Mouse (Mus musculus) cerebellum, adult 9-11 months (tissue): ENCODE data around the gene Slc23a2.

Experiments used
- DNase-seq: peaks from one replicate; pipeline ENCODE4 v3.0.0; 2022

Gene Slc23a2

GRCm38 (mm10) chr2:132144971-132145691 lies at the start of gene Slc23a2:
Gene Slc23a2 (minus strand): TSS chr2:132145108.
- DNase-seq: peak; percentile 63

GRCm38 (mm10) chr2:132190602-132191161 lies 45.8 kb upstream of the Slc23a2 start:
- DNase-seq: no peak

- DNase-seq: no peak
Observed at GRCm38 (mm10) chr2:132183874-132184273, 39.0 kb upstream of the Slc23a2 start.

- no peak for DNase-seq
Observed at GRCm38 (mm10) chr2:132180463-132181205, 35.7 kb upstream of the Slc23a2 start.

- no peak for DNase-seq
Observed at GRCm38 (mm10) chr2:132179371-132179770, 34.5 kb upstream of the Slc23a2 start.

- no peak for DNase-seq
Observed at GRCm38 (mm10) chr2:132177406-132177805, 32.5 kb upstream of the Slc23a2 start.

GRCm38 (mm10) chr2:132176289-132176848 lies 31.5 kb upstream of the Slc23a2 start:
- no peak for DNase-seq

- DNase-seq: no peak
Observed at GRCm38 (mm10) chr2:132174048-132174447, 29.1 kb upstream of the Slc23a2 start.

GRCm38 (mm10) chr2:132171939-132172338 lies 27.0 kb upstream of the Slc23a2 start:
- no peak for DNase-seq

GRCm38 (mm10) chr2:132169150-132169549 lies 24.2 kb upstream of the Slc23a2 start:
- DNase-seq: no peak

GRCm38 (mm10) chr2:132163626-132164025 lies 18.7 kb upstream of the Slc23a2 start:
- DNase-seq: no peak

GRCm38 (mm10) chr2:132157482-132157881 lies 12.6 kb upstream of the Slc23a2 start:
- DNase-seq: peak; percentile 55

GRCm38 (mm10) chr2:132152670-132153069 lies 7.8 kb upstream of the Slc23a2 start:
- DNase-seq: no peak

- DNase-seq: no peak
Observed at GRCm38 (mm10) chr2:132151592-132151991, 6.7 kb upstream of the Slc23a2 start.

- no peak for DNase-seq
Observed at GRCm38 (mm10) chr2:132150926-132151325, 6.0 kb upstream of the Slc23a2 start.

GRCm38 (mm10) chr2:132146502-132146901 lies 1.6 kb upstream of the Slc23a2 start:
- no peak for DNase-seq

- DNase-seq: peak; percentile 64
Observed at GRCm38 (mm10) chr2:132143943-132144927, 673 bp downstream of the Slc23a2 start.

- DNase-seq: peak; percentile 25
Observed at GRCm38 (mm10) chr2:132142606-132143005, 2.3 kb downstream of the Slc23a2 start.

GRCm38 (mm10) chr2:132140536-132140935 lies 4.4 kb downstream of the Slc23a2 start:
- no peak for DNase-seq

- DNase-seq: no peak
Observed at GRCm38 (mm10) chr2:132139099-132139498, 5.8 kb downstream of the Slc23a2 start.

GRCm38 (mm10) chr2:132135876-132136637 lies 8.9 kb downstream of the Slc23a2 start:
- peak; percentile 42 for DNase-seq

- no peak for DNase-seq
Observed at GRCm38 (mm10) chr2:132134758-132135157, 10.2 kb downstream of the Slc23a2 start.
